Mouse (Mus musculus): ENCODE measurements around the gene C1qtnf4.

DNA sequence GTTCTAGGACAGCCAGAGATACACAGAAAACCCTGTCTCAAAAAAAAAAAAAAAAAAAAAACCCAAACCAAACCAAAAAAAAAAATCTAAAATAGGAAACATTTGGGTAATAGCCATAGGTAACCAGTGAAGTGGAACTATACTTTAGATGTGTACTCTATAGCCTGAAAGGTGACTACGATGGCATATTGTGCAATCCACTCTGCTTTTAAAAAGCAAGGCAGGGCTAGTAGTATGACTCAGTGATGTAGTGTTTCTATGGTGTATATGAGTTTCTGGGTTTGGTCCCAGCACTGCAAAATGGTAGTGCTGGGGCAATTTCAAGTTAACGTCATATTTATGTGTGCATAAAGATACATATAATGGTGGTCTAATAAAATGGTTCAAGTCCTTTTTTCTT, 21.1 kb downstream of the C1qtnf4 start:
- no peak for TF ChIP-seq CTCF (IDR thresholded peaks at IDR 0.05; ENCODE audit: low read depth)
- TF ChIP-seq EP300 (IDR thresholded peaks at IDR 0.05; ENCODE audit: low read depth): no peak

Measured in liver, postnatal 0 days (tissue).